Mouse (Mus musculus): ENCODE results near the gene Atoh8.

Gene Atoh8

GRCm38 (mm10) chr6:72235098-72235806, at the start of gene Atoh8:
Gene Atoh8 (minus strand): TSS chr6:72235577.
- DNase-seq: peak; percentile 43

GRCm38 (mm10) chr6:72283914-72284313, 48.5 kb upstream of the Atoh8 start:
- peak; percentile 63 for DNase-seq

GRCm38 (mm10) chr6:72280410-72280998, 45.1 kb upstream of the Atoh8 start:
- no peak for DNase-seq

- DNase-seq: no peak
Measured at GRCm38 (mm10) chr6:72279505-72279904, 44.1 kb upstream of the Atoh8 start.

GRCm38 (mm10) chr6:72278835-72279234, 43.5 kb upstream of the Atoh8 start:
- DNase-seq: no peak

GRCm38 (mm10) chr6:72277508-72278166, 42.3 kb upstream of the Atoh8 start:
- DNase-seq: no peak

DNA sequence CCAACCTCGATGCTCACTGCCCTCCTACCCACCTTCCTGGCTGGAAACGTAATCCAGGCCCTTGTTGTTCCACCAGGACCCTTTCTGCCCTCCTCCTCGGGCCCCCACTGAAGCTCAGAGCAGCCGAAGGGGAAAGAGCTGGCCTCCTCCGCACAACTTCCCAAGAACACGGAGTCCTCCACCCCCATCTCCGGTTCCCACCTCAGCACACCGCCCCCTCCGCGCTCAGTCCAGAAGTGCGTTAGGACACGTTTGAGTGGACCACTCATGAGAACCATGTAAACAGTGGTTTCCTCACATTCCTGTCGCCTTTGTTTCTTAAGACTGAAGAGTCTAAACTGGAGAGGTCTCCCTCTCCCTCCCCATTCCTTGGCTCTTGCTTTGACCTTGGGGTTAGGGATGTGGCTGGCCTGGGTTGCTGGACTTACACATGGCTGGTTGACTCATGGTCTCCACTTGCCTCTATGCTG, 41.6 kb upstream of the Atoh8 start:
- no peak for DNase-seq

GRCm38 (mm10) chr6:72276141-72276540, 40.8 kb upstream of the Atoh8 start:
- DNase-seq: no peak

- DNase-seq: no peak
Measured at GRCm38 (mm10) chr6:72275527-72275926, 40.1 kb upstream of the Atoh8 start.

DNA sequence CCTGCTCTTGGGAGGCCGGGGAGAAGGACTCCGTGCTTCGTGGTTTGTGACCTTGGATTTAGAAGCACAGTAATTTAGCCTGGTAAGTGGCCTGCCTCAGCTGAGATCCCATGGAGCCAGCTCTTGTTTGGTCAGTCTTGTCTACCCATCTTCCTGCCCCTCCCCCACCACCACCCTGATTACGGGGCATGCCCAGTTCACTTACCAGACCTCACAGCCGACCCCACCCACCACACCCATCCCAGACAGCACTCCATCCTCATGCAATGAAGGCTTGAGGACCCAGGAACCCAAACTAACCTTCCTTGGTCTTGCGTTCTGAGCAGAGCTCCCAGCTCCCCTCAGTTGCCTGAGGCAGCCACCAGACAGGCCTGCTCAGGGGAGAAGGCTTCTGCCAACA, 37.8 kb upstream of the Atoh8 start:
- no peak for DNase-seq

DNA sequence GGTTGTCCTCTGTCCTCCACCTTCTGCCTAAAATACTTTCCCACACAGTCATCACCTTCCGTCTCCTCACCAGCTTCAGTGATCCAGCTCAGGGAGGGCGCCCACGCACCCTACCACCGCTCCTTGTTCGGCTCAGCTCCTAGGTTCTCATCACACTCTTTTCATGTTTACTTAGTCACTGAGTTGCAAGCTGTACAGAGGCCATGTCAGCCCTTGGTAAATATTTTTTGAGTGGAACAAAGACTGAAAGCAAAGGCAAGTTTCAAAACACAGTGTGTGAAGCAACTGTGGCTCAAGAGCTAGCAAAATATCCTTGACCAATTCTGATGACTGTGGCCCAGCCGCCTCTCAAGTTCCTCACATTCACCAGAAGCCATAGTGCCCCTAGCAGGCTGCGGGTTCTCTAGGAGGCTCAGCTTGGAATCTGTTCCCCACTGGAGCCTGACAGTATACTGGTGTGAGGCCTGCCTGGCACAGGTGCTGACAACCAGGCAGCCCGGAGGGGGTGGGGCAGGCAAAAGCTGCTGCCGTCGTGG, 36.9 kb upstream of the Atoh8 start:
- DNase-seq: no peak

DNA sequence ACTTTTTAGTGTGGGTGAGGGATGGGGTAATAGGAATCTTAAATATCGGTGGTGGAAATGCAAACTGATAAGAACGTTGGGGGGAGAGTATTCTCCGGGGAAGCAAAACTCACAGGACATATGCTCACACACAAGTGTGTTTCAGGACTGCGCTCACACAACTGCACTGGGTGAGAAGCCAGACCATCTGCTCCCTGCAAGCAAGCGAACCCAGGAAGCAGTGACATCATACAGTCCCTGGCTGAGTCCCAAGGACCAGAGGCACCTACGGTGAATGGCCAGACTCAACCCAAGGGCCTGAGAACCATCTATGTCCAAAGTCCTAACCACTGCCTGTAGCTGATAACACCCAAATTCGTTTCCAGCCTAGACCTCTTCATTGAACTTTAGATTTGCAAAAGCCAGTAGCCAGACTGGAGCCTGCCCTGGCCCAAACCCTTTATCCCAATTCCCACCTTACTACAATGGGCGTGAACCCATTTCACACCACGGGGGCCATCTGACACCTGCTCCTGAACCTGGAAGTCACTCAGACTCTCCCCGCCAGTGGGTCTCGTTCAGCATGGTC, 35.7 kb upstream of the Atoh8 start:
- peak; percentile 50 for DNase-seq

DNA sequence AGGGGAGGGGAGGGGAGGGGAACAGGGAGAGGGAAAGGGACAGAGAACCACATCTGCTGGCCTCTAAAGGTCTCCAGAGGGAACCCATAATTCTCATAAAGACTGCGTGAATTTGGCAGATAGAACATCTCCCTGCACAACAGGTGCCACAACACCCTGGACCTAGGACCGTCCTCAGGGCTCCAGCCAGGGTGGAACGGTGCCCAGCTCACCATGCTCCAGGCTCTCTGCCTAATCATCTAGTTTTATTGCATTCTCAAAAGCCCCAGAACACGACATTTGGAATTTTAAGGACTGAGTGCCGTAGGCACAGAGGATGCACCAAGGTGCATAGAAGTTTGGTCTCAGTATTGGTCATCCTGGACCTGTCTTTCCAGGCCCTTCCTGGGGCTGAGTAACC, 34.9 kb upstream of the Atoh8 start:
- no peak for DNase-seq

- DNase-seq: no peak
Measured at GRCm38 (mm10) chr6:72268149-72268847, 32.9 kb upstream of the Atoh8 start.

DNA sequence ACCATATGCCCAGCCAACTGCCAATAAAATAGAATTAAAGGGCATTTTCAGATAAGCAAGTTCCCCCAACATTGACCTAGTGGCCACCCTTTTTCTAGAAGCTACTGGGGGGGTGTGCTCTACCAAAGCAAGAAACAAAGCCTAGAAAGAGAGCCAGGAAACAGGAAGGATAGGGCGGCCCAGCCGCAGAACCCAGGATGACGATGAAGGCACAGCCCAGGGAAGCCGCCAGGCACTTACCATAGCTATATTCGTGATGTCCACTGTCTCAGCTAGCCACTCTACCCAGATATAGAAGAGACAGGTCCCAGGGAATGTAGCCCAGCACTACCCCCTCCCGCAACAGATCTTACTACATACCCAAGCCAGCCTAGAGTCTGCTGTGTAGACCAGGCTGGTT, 30.3 kb upstream of the Atoh8 start:
- DNase-seq: no peak

- no peak for DNase-seq
Measured at GRCm38 (mm10) chr6:72263679-72264265, 28.4 kb upstream of the Atoh8 start.

DNA sequence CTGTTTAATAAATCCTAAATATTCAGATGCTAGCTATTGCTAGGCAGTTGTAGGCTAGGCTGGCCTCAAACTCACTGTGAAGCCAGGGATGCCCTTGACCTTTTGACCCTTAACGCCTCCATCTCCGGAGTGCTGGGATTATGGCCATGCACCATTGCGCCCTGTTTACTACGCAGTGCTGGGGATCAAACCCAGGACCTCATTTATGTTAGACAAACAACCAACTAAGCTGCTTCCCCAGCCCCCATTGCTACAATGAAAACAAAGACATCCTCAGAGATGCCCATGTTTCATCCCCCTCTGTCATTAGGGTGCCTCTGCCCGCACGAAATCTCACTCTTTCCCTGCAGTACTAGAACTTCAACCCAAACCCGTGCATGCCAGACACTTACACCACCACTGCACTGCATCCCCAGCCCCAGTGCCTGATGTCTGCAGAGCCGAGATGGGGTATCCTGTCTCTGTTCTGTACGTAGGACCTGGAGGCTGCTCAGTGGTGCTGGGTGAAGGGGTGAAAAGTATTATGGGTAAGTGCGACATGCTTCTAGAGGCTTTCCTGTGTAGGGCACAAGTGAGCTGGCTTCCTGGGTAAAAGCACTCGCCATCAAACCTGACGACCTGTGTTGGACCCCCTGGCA, 26.4 kb upstream of the Atoh8 start:
- no peak for DNase-seq

DNA sequence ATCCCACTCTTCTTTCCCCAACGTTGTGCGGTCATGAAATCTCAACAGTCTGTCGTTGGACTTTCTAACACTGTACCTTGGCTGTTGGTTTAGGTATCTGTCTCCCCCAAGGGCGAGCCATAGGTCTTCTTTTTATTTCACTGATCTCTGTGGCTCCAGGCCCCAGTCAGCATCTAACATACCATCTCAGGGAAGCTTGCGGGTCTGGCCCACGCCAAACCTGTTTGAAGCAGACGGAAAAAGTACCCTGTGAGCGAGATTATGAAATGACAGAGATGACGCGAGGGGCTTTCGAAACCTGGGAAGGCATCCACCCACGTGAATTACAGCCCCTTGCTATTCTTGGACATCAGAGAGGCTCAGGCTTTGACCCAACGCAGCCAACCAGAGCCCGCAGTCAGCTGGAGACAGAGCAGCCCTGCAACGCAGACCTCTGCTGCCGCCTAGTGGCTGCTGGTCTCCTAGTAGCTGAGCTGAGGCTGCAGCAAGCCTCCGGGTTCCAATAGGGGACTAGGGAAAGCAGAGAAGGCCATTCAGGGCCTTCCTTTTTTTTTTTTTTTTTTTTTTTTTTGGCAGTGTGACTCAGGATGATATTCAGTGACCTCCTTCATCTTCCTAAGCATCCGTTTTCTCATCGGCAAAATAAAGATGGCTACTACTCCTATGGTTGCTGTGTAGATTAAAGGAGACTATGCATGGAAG, 25.8 kb upstream of the Atoh8 start:
- DNase-seq: peak; percentile 98

GRCm38 (mm10) chr6:72259474-72259873, 24.1 kb upstream of the Atoh8 start:
- no peak for DNase-seq

GRCm38 (mm10) chr6:72255294-72255693, 19.9 kb upstream of the Atoh8 start:
- DNase-seq: no peak

- DNase-seq: no peak
Measured at GRCm38 (mm10) chr6:72254588-72255075, 19.3 kb upstream of the Atoh8 start.

All from right cerebral cortex, postnatal 14 days (tissue).